Mouse (Mus musculus) liver, embryonic 14.5 days (tissue): ENCODE data around the gene Ell. TPM values are rescaled to one million over a fixed set of nuclear protein-coding genes. Genes with fewer than 3 reads are reported as not detected.

Experiments
- ATAC-seq: fragments of 200-750 bp; cut with Nextera tagmentation; 2 replicates; pipeline ENCODE4 v1.8.0; 2017; ENCODE audit warnings: moderate number of reproducible peaks, mild to moderate bottlenecking, moderate library complexity; ENCODE audit not compliant: insufficient read depth
- DNase-seq, 3 experiments: peaks; one replicate each; pipeline ENCODE4 v3.0.0-alpha.2; 2012 to 2013; ENCODE audit warnings: low read depth in 3 of 3, low spot score in 3 of 3
- H3K27ac ChIP-seq: fragments of 300-500 bp; sonication (generic); 2 replicates; pipeline ENCODE4 v1.5.1; 2014; ENCODE audit warnings: moderate library complexity, mild to moderate bottlenecking, control low read depth, inconsistent platforms
- H3K27me3 ChIP-seq: fragments of 300-500 bp; sonication (generic); 2 replicates; pipeline ENCODE4 v1.6.1; 2014; ENCODE audit warnings: mild to moderate bottlenecking, low read length, moderate library complexity; ENCODE audit not compliant: control insufficient read depth, insufficient read depth
- H3K36me3 ChIP-seq: fragments of 300-500 bp; sonication (generic); replicated peaks from 2 replicates; pipeline ENCODE4 v1.6.1; 2014; ENCODE audit warnings: low read depth; ENCODE audit not compliant: control insufficient read depth, insufficient read depth
- H3K4me1 ChIP-seq, 2 experiments: fragments of 200-500 bp in 1 of 2; fragments of 300-500 bp in 1 of 2; sonication (generic) in 1 of 2; replicated peaks; 2 replicates each; pipeline ENCODE4 v1.6.1; 2012 to 2014; ENCODE audit warnings: antibody characterized with exemption in 1 of 2, inconsistent platforms in 1 of 2, low read length in 1 of 2; ENCODE audit not compliant: control insufficient read depth in 2 of 2, insufficient read depth in 2 of 2
- H3K4me2 ChIP-seq: fragments of 300-500 bp; sonication (generic); 2 replicates; pipeline ENCODE4 v1.6.1; 2014; ENCODE audit warnings: low read depth, mild to moderate bottlenecking, control low read depth, moderate library complexity
- H3K4me3 ChIP-seq, 2 experiments: fragments of 200-500 bp in 1 of 2; fragments of 300-500 bp in 1 of 2; sonication (generic) in 1 of 2; 2 replicates each; pipeline ENCODE4 v1.5.1; 2012 to 2014; ENCODE audit warnings: low read depth in 2 of 2, low read length in 2 of 2, mild to moderate bottlenecking in 2 of 2, control low read depth in 1 of 2, inconsistent platforms in 1 of 2, moderate library complexity in 1 of 2; ENCODE audit not compliant: insufficient read depth in 1 of 2
- H3K9ac ChIP-seq: fragments of 300-500 bp; sonication (generic); replicated peaks from 2 replicates; pipeline ENCODE4 v1.6.1; 2014; ENCODE audit warnings: mild to moderate bottlenecking, control low read depth, moderate library complexity
- H3K9me3 ChIP-seq: fragments of 300-500 bp; sonication (generic); 2 replicates; pipeline ENCODE4 v1.6.1; 2016; ENCODE audit warnings: low read length, mixed read lengths; ENCODE audit not compliant: control insufficient read depth
- CTCF ChIP-seq: IDR thresholded peaks from 2 replicates; pipeline ENCODE4 v1.5.1; 2016; ENCODE audit warnings: antibody characterized with exemption, low read depth, control low read depth
- EP300 ChIP-seq: IDR thresholded peaks from 2 replicates; pipeline ENCODE4 v1.6.1; 2016; ENCODE audit warnings: antibody characterized with exemption, low read depth
- WGBS: fragments of 180-500 bp; shearing (Covaris S2); extraction: QIAGEN DNeasy Blood & Tissue Kit; methylation state at CpG from one replicate; pipeline ENCODE4 v1.1.7; 2014; ENCODE audit not compliant: insufficient replicate concordance; 5-methylcytosine and 5-hydroxymethylcytosine counted together
- polyA plus RNA-seq, 2 experiments: library from polyadenylated mRNA; depleted of rRNA in 1 of 2; stranded (reverse) in 1 of 2; unstranded in 1 of 2; fragments of >200 nt; fragmentation: Nextera tagmentation in 1 of 2; extraction: Ambion mirVana in 1 of 2; gene quantifications; 2 replicates each; pipeline versions ENCODE4 v1.2.1 to v1.2.3; 2012 to 2014

Gene Ell
- polyA plus RNA-seq, 2 experiments = 7.7 to 8.9 TPM

GRCm38 (mm10) chr8:70604558-70604957 is 65.3 kb downstream of the Ell start:
- 76% methylated on average over 7 of the region's 7 CpGs for WGBS
- no peak overlapping the region for H3K4me3 ChIP-seq
- no peaks in the 10 kb centered on the region for H3K9me3 ChIP-seq
- ATAC-seq = no peak
- H3K27ac ChIP-seq = no peak overlapping the region
- no peaks in the 10 kb centered on the region for H3K27me3 ChIP-seq
- peaks cover 5% of the 10 kb centered on the region; the same call in 1 of the 2 replicates for H3K36me3 ChIP-seq
- no peak overlapping the region for H3K9ac ChIP-seq
- no peak for TF ChIP-seq EP300
- no peak for TF ChIP-seq CTCF
- H3K4me2 ChIP-seq = no peak overlapping the region
- no peak for DNase-seq
- peaks cover 18 to 23% of the 10 kb centered on the region in 2 experiments for H3K4me1 ChIP-seq

- Histone ChIP-seq H3K9ac (no peak overlapping the region), H3K27ac (no peak overlapping the region), H3K27me3 (no peaks in the 10 kb centered on the region), H3K36me3 (peaks cover 5% of the 10 kb centered on the region; the same call in 1 of the 2 replicates), H3K9me3 (no peaks in the 10 kb centered on the region), H3K4me1 (peaks cover 21% of the 10 kb centered on the region in 2 experiments), H3K4me2 (no peak overlapping the region; the same call in 1 of the 2 replicates), H3K4me3 (no peak overlapping the region)
- 64% methylated on average over 9 of the region's 9 CpGs for WGBS
- DNase-seq (no peak), ATAC-seq (no peak)
- no peak for TF ChIP-seq CTCF
Observed at GRCm38 (mm10) chr8:70605871-70606779, 66.9 kb downstream of the Ell start.

GRCm38 (mm10) chr8:70606780-70607602 is 67.7 kb downstream of the Ell start:
- Histone ChIP-seq H3K9me3 (no peaks in the 10 kb centered on the region), H3K27ac (no peak overlapping the region), H3K9ac (no peak overlapping the region; the same call in 1 of the 2 replicates), H3K4me1 (peaks cover 17 to 21% of the 10 kb centered on the region in 2 experiments), H3K27me3 (no peaks in the 10 kb centered on the region), H3K4me3 (peak overlapping the region; percentile 65 to 78), H3K36me3 (peaks cover 5% of the 10 kb centered on the region; the same call in 1 of the 2 replicates), H3K4me2 (peak overlapping the region; percentile 91)
- WGBS = 46% methylated on average over 18 of the region's 18 CpGs
- DNase-seq (no peak), ATAC-seq (no peak)
- TF ChIP-seq EP300 (no peak), CTCF (no peak)

- Histone ChIP-seq H3K36me3 (peaks cover 2% of the 10 kb centered on the region; the same call in 1 of the 2 replicates), H3K9me3 (no peaks in the 10 kb centered on the region), H3K4me1 (peaks cover 17 to 24% of the 10 kb centered on the region in 2 experiments), H3K4me2 (peak overlapping the region; percentile 91), H3K27me3 (no peaks in the 10 kb centered on the region), H3K9ac (peak overlapping the region; percentile 79), H3K27ac (0 out of 2 replicates have a peak overlapping the region, but pooled peaks have one; percentile 24), H3K4me3 (peak overlapping the region; percentile 65 to 78)
- WGBS = 13% methylated on average over 6 of the region's 6 CpGs
- ATAC-seq (no peak), DNase-seq (no peak)
- TF ChIP-seq CTCF (no peak), EP300 (no peak)
Observed at GRCm38 (mm10) chr8:70607603-70607897, 68.3 kb downstream of the Ell start.
